Mouse (Mus musculus): ENCODE measurements around the gene C2cd4d. TPM values are rescaled to one million over a fixed set of nuclear protein-coding genes. Genes with fewer than 3 reads are reported as not detected.

C2cd4d gene
- polyA plus RNA-seq, 1 experiment: not detected

GRCm38 (mm10) chr3:94363291-94364153 lies 1.3 kb downstream of the C2cd4d start:
- Histone ChIP-seq H3K27me3 (ENCODE audit: control insufficient read depth) (peaks cover 59% of the 10 kb centered on the region), H3K9me3 (ENCODE audit: control insufficient read depth, low read length) (peaks cover 4% of the 10 kb centered on the region; the same call in 1 of the 2 replicates), H3K4me1 (ENCODE audit: control insufficient read depth) (peaks cover 7% of the 10 kb centered on the region), H3K36me3 (ENCODE audit: control insufficient read depth) (no peaks in the 10 kb centered on the region), H3K4me3 (replicated peaks) (peak overlapping the region; percentile 24)
- TF ChIP-seq GATA1 (IDR thresholded peaks at IDR 0.05; ENCODE audit: low read length): no peak
- no peak for TF ChIP-seq TAL1 (IDR thresholded peaks at IDR 0.05; ENCODE audit: low read length)

DNA sequence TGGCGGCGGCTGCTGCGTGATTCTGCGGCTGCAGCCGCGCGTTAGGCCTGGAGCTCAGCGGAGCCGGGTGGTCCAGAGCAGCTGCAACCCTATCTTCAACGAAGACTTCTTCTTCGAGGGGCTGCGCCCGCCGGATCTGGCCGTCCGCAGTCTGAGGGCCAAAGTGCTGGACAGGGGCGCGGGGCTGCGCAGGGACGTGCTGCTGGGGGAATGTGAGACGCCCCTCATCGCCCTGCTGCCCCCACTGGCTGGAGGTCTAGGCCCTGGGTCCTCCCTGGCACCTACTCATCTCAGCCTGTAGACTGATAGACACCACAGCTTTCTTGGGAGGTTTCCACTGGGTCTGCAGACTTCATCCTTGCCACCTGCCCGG lies 1.9 kb downstream of the C2cd4d start:
- peaks cover 4% of the 10 kb centered on the region; the same call in 1 of the 2 replicates for H3K9me3 ChIP-seq (ENCODE audit: control insufficient read depth, low read length)
- no peak overlapping the region for H3K4me3 ChIP-seq (replicated peaks)
- TF ChIP-seq TAL1 (IDR thresholded peaks at IDR 0.05; ENCODE audit: low read length) (no peak), GATA1 (IDR thresholded peaks at IDR 0.05; ENCODE audit: low read length) (no peak)
- peaks cover 58% of the 10 kb centered on the region for H3K27me3 ChIP-seq (ENCODE audit: control insufficient read depth)
- no peaks in the 10 kb centered on the region for H3K36me3 ChIP-seq (ENCODE audit: control insufficient read depth)
- peaks cover 7% of the 10 kb centered on the region for H3K4me1 ChIP-seq (ENCODE audit: control insufficient read depth)

GRCm38 (mm10) chr3:94366761-94367160 lies 4.5 kb downstream of the C2cd4d start:
- H3K9me3 ChIP-seq (ENCODE audit: control insufficient read depth, low read length): peaks cover 4% of the 10 kb centered on the region; the same call in 1 of the 2 replicates
- H3K27me3 ChIP-seq (ENCODE audit: control insufficient read depth): peaks cover 47% of the 10 kb centered on the region
- H3K36me3 ChIP-seq (ENCODE audit: control insufficient read depth): no peaks in the 10 kb centered on the region
- H3K4me1 ChIP-seq (ENCODE audit: control insufficient read depth): peaks cover 4% of the 10 kb centered on the region
- no peak overlapping the region for H3K4me3 ChIP-seq (replicated peaks)
- TF ChIP-seq GATA1 (IDR thresholded peaks at IDR 0.05; ENCODE audit: low read length) (no peak), TAL1 (IDR thresholded peaks at IDR 0.05; ENCODE audit: low read length) (no peak)

GRCm38 (mm10) chr3:94367511-94367910 lies 5.3 kb downstream of the C2cd4d start:
- Histone ChIP-seq H3K4me3 (replicated peaks) (no peak overlapping the region), H3K27me3 (ENCODE audit: control insufficient read depth) (peaks cover 40% of the 10 kb centered on the region), H3K4me1 (ENCODE audit: control insufficient read depth) (no peaks in the 10 kb centered on the region), H3K36me3 (ENCODE audit: control insufficient read depth) (no peaks in the 10 kb centered on the region), H3K9me3 (ENCODE audit: control insufficient read depth, low read length) (peaks cover 4% of the 10 kb centered on the region; the same call in 1 of the 2 replicates)
- TF ChIP-seq GATA1 (IDR thresholded peaks at IDR 0.05; ENCODE audit: low read length): no peak
- TF ChIP-seq TAL1 (IDR thresholded peaks at IDR 0.05; ENCODE audit: low read length): no peak

DNA sequence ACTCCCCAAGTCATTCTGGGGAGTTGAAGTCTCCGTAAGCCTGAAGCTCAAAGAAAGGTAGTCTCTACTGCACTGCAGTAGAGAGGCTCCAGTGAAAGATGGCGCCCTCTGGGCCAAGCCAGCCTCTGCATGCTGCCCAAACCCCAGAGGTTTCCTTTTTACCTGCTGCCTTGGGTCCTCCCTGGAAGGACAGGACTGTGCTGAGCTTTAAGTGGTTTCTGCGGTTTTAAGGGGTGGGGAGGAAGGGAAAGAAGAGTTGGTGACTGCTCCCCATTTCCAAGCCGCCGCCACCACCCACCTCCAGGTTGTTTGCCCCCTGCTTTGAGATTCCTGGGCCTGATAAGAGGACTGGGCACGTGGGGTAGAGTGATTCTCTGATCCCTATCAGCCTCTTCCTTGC lies 6.4 kb downstream of the C2cd4d start:
- no peak for TF ChIP-seq GATA1 (IDR thresholded peaks at IDR 0.05; ENCODE audit: low read length)
- no peak for TF ChIP-seq TAL1 (IDR thresholded peaks at IDR 0.05; ENCODE audit: low read length)
- peaks cover 2% of the 10 kb centered on the region; the same call in 1 of the 2 replicates for H3K9me3 ChIP-seq (ENCODE audit: control insufficient read depth, low read length)
- H3K27me3 ChIP-seq (ENCODE audit: control insufficient read depth): peaks cover 32% of the 10 kb centered on the region
- no peaks in the 10 kb centered on the region for H3K36me3 ChIP-seq (ENCODE audit: control insufficient read depth)
- no peak overlapping the region for H3K4me3 ChIP-seq (replicated peaks)
- H3K4me1 ChIP-seq (ENCODE audit: control insufficient read depth): no peaks in the 10 kb centered on the region; the same call in 1 of the 2 replicates

- Histone ChIP-seq H3K4me3 (replicated peaks) (no peak overlapping the region), H3K4me1 (ENCODE audit: control insufficient read depth) (no peaks in the 10 kb centered on the region; the same call in 1 of the 2 replicates), H3K9me3 (ENCODE audit: control insufficient read depth, low read length) (no peaks in the 10 kb centered on the region; the same call in 1 of the 2 replicates), H3K27me3 (ENCODE audit: control insufficient read depth) (peaks cover 22% of the 10 kb centered on the region), H3K36me3 (ENCODE audit: control insufficient read depth) (no peaks in the 10 kb centered on the region)
- TF ChIP-seq TAL1 (IDR thresholded peaks at IDR 0.05; ENCODE audit: low read length) (no peak), GATA1 (IDR thresholded peaks at IDR 0.05; ENCODE audit: low read length) (no peak)
Observed at GRCm38 (mm10) chr3:94369709-94370108, 7.5 kb downstream of the C2cd4d start.

- no peaks in the 10 kb centered on the region for H3K9me3 ChIP-seq (ENCODE audit: control insufficient read depth, low read length)
- TF ChIP-seq GATA1 (IDR thresholded peaks at IDR 0.05; ENCODE audit: low read length) (no peak), TAL1 (IDR thresholded peaks at IDR 0.05; ENCODE audit: low read length) (no peak)
- H3K4me1 ChIP-seq (ENCODE audit: control insufficient read depth): no peaks in the 10 kb centered on the region; the same call in 1 of the 2 replicates
- H3K27me3 ChIP-seq (ENCODE audit: control insufficient read depth): peaks cover 4% of the 10 kb centered on the region
- H3K36me3 ChIP-seq (ENCODE audit: control insufficient read depth): no peaks in the 10 kb centered on the region
- H3K4me3 ChIP-seq (replicated peaks): no peak overlapping the region
Observed at GRCm38 (mm10) chr3:94371637-94372036, 9.4 kb downstream of the C2cd4d start.

DNA sequence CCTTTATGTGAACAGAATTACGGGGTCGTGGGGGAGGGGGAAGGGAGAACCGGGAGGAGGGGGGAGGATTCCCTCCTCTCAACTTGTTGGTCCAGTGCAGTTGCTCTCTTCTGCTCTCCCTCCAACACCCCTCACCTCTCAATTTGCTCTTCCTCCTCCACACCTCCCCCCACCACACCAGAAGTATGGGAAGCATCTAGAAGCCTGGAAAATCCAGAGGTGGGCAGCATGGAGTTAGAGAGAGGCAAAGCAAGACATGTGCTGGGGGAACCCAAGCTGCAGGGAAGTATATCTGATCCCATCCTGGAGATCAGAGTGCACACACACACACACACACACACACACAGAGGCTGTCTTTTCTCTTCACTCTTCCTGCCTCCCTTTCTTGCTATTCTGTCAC lies 9.8 kb downstream of the C2cd4d start:
- Histone ChIP-seq H3K4me3 (replicated peaks) (no peak overlapping the region), H3K4me1 (ENCODE audit: control insufficient read depth) (no peaks in the 10 kb centered on the region; the same call in 1 of the 2 replicates), H3K36me3 (ENCODE audit: control insufficient read depth) (no peaks in the 10 kb centered on the region), H3K9me3 (ENCODE audit: control insufficient read depth, low read length) (no peaks in the 10 kb centered on the region), H3K27me3 (ENCODE audit: control insufficient read depth) (peaks cover 4% of the 10 kb centered on the region)
- TF ChIP-seq GATA1 (IDR thresholded peaks at IDR 0.05; ENCODE audit: low read length) (no peak), TAL1 (IDR thresholded peaks at IDR 0.05; ENCODE audit: low read length) (no peak)

GRCm38 (mm10) chr3:94372641-94373040 lies 10.4 kb downstream of the C2cd4d start, which contains the start of gene Rorc:
Rorc (plus strand) TSS chr3:94372794.
- H3K4me1 ChIP-seq (ENCODE audit: control insufficient read depth): no peaks in the 10 kb centered on the region; the same call in 1 of the 2 replicates
- TF ChIP-seq GATA1 (IDR thresholded peaks at IDR 0.05; ENCODE audit: low read length) (no peak), TAL1 (IDR thresholded peaks at IDR 0.05; ENCODE audit: low read length) (no peak)
- no peaks in the 10 kb centered on the region for H3K36me3 ChIP-seq (ENCODE audit: control insufficient read depth)
- peaks cover 4% of the 10 kb centered on the region for H3K27me3 ChIP-seq (ENCODE audit: control insufficient read depth)
- H3K4me3 ChIP-seq (replicated peaks): peak within 1 kb of the TSS; percentile 14
- H3K9me3 ChIP-seq (ENCODE audit: control insufficient read depth, low read length): no peaks in the 10 kb centered on the region
